Mouse (Mus musculus) right cerebral cortex, postnatal 25 days (tissue): ENCODE measurements around the gene Psmb5.
A peak's percentile ranks its signal among the peaks of the same experiment; 100 is the strongest.
"Not testable (repeated sequence)": the region's sequence is repeated elsewhere in the genome, so short reads cannot be mapped to it uniquely, and the experiment has no call there.

ENCODE experiments used
- DNase-seq: peaks from one replicate; pipeline ENCODE4 v3.0.0; 2022

The Psmb5 gene

GRCm38 (mm10) chr14:54630583-54631239 is 12.9 kb upstream of the Psmb5 start:
- DNase-seq: no peak

- no peak for DNase-seq
Observed at GRCm38 (mm10) chr14:54629797-54630196, 12.0 kb upstream of the Psmb5 start.

- DNase-seq: no peak
Observed at GRCm38 (mm10) chr14:54628103-54628502, 10.3 kb upstream of the Psmb5 start.

GRCm38 (mm10) chr14:54624976-54625375 is 7.2 kb upstream of the Psmb5 start:
- no peak for DNase-seq

GRCm38 (mm10) chr14:54623334-54623733 is 5.5 kb upstream of the Psmb5 start:
- no peak for DNase-seq

GRCm38 (mm10) chr14:54621133-54621532 is 3.3 kb upstream of the Psmb5 start, which contains the start of gene Psmb11:
Gene Psmb11, plus strand, starts transcription at chr14:54621433.
- no peak for DNase-seq

- DNase-seq: no peak
Observed at GRCm38 (mm10) chr14:54617152-54617896, 498 bp downstream of the Psmb5 start.

GRCm38 (mm10) chr14:54616226-54616825 is 1.5 kb downstream of the Psmb5 start:
- no peak for DNase-seq

GRCm38 (mm10) chr14:54614130-54614529 is 3.7 kb downstream of the Psmb5 start:
- DNase-seq: not testable (repeated sequence)

- no peak for DNase-seq
Observed at GRCm38 (mm10) chr14:54610648-54611047, 7.2 kb downstream of the Psmb5 start.

- no peak for DNase-seq
Observed at GRCm38 (mm10) chr14:54609962-54610361, 7.9 kb downstream of the Psmb5 start.

- DNase-seq: no peak
Observed at GRCm38 (mm10) chr14:54609245-54609644, 8.6 kb downstream of the Psmb5 start.

- DNase-seq: no peak
Observed at GRCm38 (mm10) chr14:54607226-54607625, 10.6 kb downstream of the Psmb5 start.

- peak; percentile 79 for DNase-seq
Observed at GRCm38 (mm10) chr14:54605752-54606321, 12.0 kb downstream of the Psmb5 start, which contains the start of gene 4931414P19Rik. Gene 4931414P19Rik, minus strand, starts transcription at chr14:54605993.

GRCm38 (mm10) chr14:54603686-54604085 is 14.1 kb downstream of the Psmb5 start:
- DNase-seq: no peak

GRCm38 (mm10) chr14:54603038-54603654 is 14.7 kb downstream of the Psmb5 start:
- peak; percentile 94 for DNase-seq

GRCm38 (mm10) chr14:54602613-54603012 is 15.2 kb downstream of the Psmb5 start:
- DNase-seq: no peak

- no peak for DNase-seq
Observed at GRCm38 (mm10) chr14:54601601-54602000, 16.2 kb downstream of the Psmb5 start.

GRCm38 (mm10) chr14:54597084-54597483 is 20.7 kb downstream of the Psmb5 start:
- no peak for DNase-seq

GRCm38 (mm10) chr14:54594631-54595414 is 23.0 kb downstream of the Psmb5 start:
- peak; percentile 53 for DNase-seq

- DNase-seq: no peak
Observed at GRCm38 (mm10) chr14:54594055-54594454, 23.8 kb downstream of the Psmb5 start.

GRCm38 (mm10) chr14:54592319-54592934 is 25.4 kb downstream of the Psmb5 start:
- peak; percentile 62 for DNase-seq
